Mouse (Mus musculus) spleen, adult 2 months (tissue): ENCODE results near the gene Nolc1.

Experiments
- CTCF ChIP-seq: fragments of 200-500 bp; IDR thresholded peaks from 2 replicates; pipeline ENCODE4 v1.5.1; 2011; ENCODE audit warnings: mild to moderate bottlenecking, inconsistent platforms; ENCODE audit not compliant: insufficient read depth, insufficient read length, insufficient replicate concordance; ENCODE audit errors: extremely low read depth
- POLR2A ChIP-seq: fragments of 200-500 bp; IDR thresholded peaks from 2 replicates; pipeline ENCODE4 v1.6.1; 2011; ENCODE audit warnings: low read depth, low read length, inconsistent platforms

DNA sequence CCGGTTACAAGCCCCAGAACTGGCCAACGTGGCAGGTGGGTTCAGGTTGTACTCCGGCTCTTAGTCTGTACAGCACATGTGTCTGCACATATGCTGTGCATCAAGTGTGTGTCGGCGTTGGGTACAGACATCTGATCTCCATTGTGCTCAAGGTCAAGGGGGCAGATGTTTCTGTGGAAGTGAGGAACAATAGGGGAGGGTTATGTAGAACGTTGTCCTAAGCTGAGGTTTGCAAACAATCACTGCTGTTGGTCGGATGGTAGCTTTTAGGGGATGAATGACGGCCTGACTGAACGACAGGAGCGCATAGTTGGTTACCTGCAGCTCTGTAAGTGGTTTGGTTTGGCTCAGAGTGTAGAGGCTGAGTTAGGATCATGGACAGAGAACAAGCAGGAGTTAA is 7.6 kb upstream of the Nolc1 start:
- TF ChIP-seq CTCF (no peak), POLR2A (no peak)
